Mouse (Mus musculus) lung, postnatal 25 days (tissue): Measurements from ENCODE around the gene Erc2.

Source experiments
- DNase-seq: peaks from one replicate; pipeline ENCODE4 v3.0.0; 2022; ENCODE audit warnings: low spot score

Erc2 gene

GRCm38 (mm10) chr14:28300095-28300494 lies 677.9 kb downstream of the Erc2 start:
- no peak for DNase-seq

- DNase-seq = no peak
Observed at GRCm38 (mm10) chr14:28301251-28301650, 679.0 kb downstream of the Erc2 start.

- DNase-seq = no peak
Observed at GRCm38 (mm10) chr14:28304131-28304530, 681.9 kb downstream of the Erc2 start.

GRCm38 (mm10) chr14:28308661-28309060 lies 686.4 kb downstream of the Erc2 start:
- no peak for DNase-seq

GRCm38 (mm10) chr14:28316851-28317250 lies 694.6 kb downstream of the Erc2 start:
- no peak for DNase-seq

- peak; percentile 5 for DNase-seq
Observed at GRCm38 (mm10) chr14:28321916-28322534, 699.8 kb downstream of the Erc2 start.

- no peak for DNase-seq
Observed at GRCm38 (mm10) chr14:28323243-28323642, 701.0 kb downstream of the Erc2 start.

GRCm38 (mm10) chr14:28323727-28324126 lies 701.5 kb downstream of the Erc2 start:
- DNase-seq = no peak

- no peak for DNase-seq
Observed at GRCm38 (mm10) chr14:28326456-28326855, 704.2 kb downstream of the Erc2 start.

- DNase-seq = no peak
Observed at GRCm38 (mm10) chr14:28328512-28328911, 706.3 kb downstream of the Erc2 start.

GRCm38 (mm10) chr14:28331108-28331507 lies 708.9 kb downstream of the Erc2 start:
- no peak for DNase-seq

- DNase-seq = no peak
Observed at GRCm38 (mm10) chr14:28332351-28332953, 710.2 kb downstream of the Erc2 start.

- DNase-seq = no peak
Observed at GRCm38 (mm10) chr14:28339146-28339545, 716.9 kb downstream of the Erc2 start.

GRCm38 (mm10) chr14:28349129-28349528 lies 726.9 kb downstream of the Erc2 start:
- DNase-seq = no peak

- DNase-seq = no peak
Observed at GRCm38 (mm10) chr14:28356031-28356430, 733.8 kb downstream of the Erc2 start.

- peak; percentile 12 for DNase-seq
Observed at GRCm38 (mm10) chr14:28359502-28359901, 737.3 kb downstream of the Erc2 start.

- no peak for DNase-seq
Observed at GRCm38 (mm10) chr14:28359983-28360382, 737.8 kb downstream of the Erc2 start.

GRCm38 (mm10) chr14:28362336-28362735 lies 740.1 kb downstream of the Erc2 start:
- DNase-seq = no peak

GRCm38 (mm10) chr14:28370713-28371112 lies 748.5 kb downstream of the Erc2 start:
- no peak for DNase-seq

GRCm38 (mm10) chr14:28371651-28372050 lies 749.4 kb downstream of the Erc2 start:
- DNase-seq = no peak

- DNase-seq = peak; percentile 9
Observed at GRCm38 (mm10) chr14:28375642-28376091, 753.4 kb downstream of the Erc2 start.

- no peak for DNase-seq
Observed at GRCm38 (mm10) chr14:28376208-28376805, 754.1 kb downstream of the Erc2 start.

- peak; percentile 18 for DNase-seq
Observed at GRCm38 (mm10) chr14:28377519-28377918, 755.3 kb downstream of the Erc2 start.
